Mouse (Mus musculus) forebrain, embryonic 12.5 days (tissue): ENCODE data around the gene Gpd2. TPM values are rescaled to one million over a fixed set of nuclear protein-coding genes. Genes with fewer than 3 reads are reported as not detected.

Source experiments
- ATAC-seq: fragments of 200-750 bp; cut with Nextera tagmentation; 2 replicates; pipeline ENCODE4 v1.8.0; 2017; ENCODE audit warnings: moderate TSS enrichment; ENCODE audit not compliant: low FRiP score
- H3K27ac ChIP-seq: fragments of 300-500 bp; sonication (generic); 2 replicates; pipeline ENCODE4 v1.5.1; 2016; ENCODE audit warnings: mild to moderate bottlenecking
- H3K27me3 ChIP-seq: fragments of 300-500 bp; sonication (generic); 2 replicates; pipeline ENCODE4 v1.6.1; 2016; ENCODE audit warnings: mild to moderate bottlenecking
- H3K36me3 ChIP-seq: fragments of 300-500 bp; sonication (generic); replicated peaks from 2 replicates; pipeline ENCODE4 v1.6.1; 2016; ENCODE audit warnings: mild to moderate bottlenecking
- H3K4me1 ChIP-seq: fragments of 300-500 bp; sonication (generic); 2 replicates; pipeline ENCODE4 v1.6.1; 2016
- H3K4me2 ChIP-seq: fragments of 300-500 bp; sonication (generic); 2 replicates; pipeline ENCODE4 v1.6.1; 2016; ENCODE audit warnings: mild to moderate bottlenecking, moderate library complexity
- H3K4me3 ChIP-seq: fragments of 300-500 bp; sonication (generic); replicated peaks from 2 replicates; pipeline ENCODE4 v1.5.1; 2016; ENCODE audit warnings: mild to moderate bottlenecking
- H3K9ac ChIP-seq: fragments of 300-500 bp; sonication (generic); 2 replicates; pipeline ENCODE4 v1.6.1; 2016; ENCODE audit warnings: mild to moderate bottlenecking
- H3K9me3 ChIP-seq: fragments of 300-500 bp; sonication (generic); 2 replicates; pipeline ENCODE4 v1.6.1; 2016
- WGBS: fragments of 180-500 bp; shearing (Covaris S2); methylation state at CpG from one replicate; pipeline ENCODE4 v1.1.7; 2016; 5-methylcytosine and 5-hydroxymethylcytosine counted together
- polyA plus RNA-seq: library from polyadenylated mRNA; unstranded; fragments of >200 nt; fragmentation: Nextera tagmentation; extraction: Ambion mirVana; gene quantifications from 2 replicates; pipeline ENCODE4 v1.2.1, GENCODE M21; 2016

The Gpd2 gene
- polyA plus RNA-seq, 1 experiment from 2014 or later, result 23.1 TPM

GRCm38 (mm10) chr2:57416711-57417110, 179.3 kb downstream of the Gpd2 start:
- Histone ChIP-seq H3K4me3 (no peak overlapping the region), H3K36me3 (no peaks in the 10 kb centered on the region), H3K9ac (no peak overlapping the region), H3K27ac (no peak overlapping the region), H3K27me3 (no peaks in the 10 kb centered on the region), H3K4me2 (no peak overlapping the region), H3K9me3 (no peaks in the 10 kb centered on the region), H3K4me1 (no peaks in the 10 kb centered on the region)
- no peak for ATAC-seq
- WGBS, result 52% methylated on average over 1 of the region's 1 CpGs

Other genes starting within 250 kb of the Gpd2 start
- gene Nr4a2, start 113.6 kb upstream of the Gpd2 start, polyA plus RNA-seq, result 18.1 and 18.7 TPM in 2 replicates